Mouse (Mus musculus) E14TG2a.4 (cell line): ENCODE data around the gene Ube2m.

Source experiments
- H3K27me3 ChIP-seq: 2 replicates; pipeline ENCODE4 v1.6.1; 2014; ENCODE audit warnings: low read length, control low read depth; ENCODE audit not compliant: insufficient read depth
- H3K36me3 ChIP-seq: 2 replicates; pipeline ENCODE4 v1.6.1; 2014; ENCODE audit warnings: low read length, control low read depth; ENCODE audit not compliant: insufficient read depth
- H3K4me1 ChIP-seq: replicated peaks from 2 replicates; pipeline ENCODE4 v1.6.1; 2014; ENCODE audit warnings: low read depth, low read length, control low read depth
- H3K4me3 ChIP-seq: replicated peaks from 2 replicates; pipeline ENCODE4 v1.5.1; 2014; ENCODE audit warnings: mild to moderate bottlenecking, low read length
- H3K9me3 ChIP-seq: 2 replicates; pipeline ENCODE4 v1.6.1; 2014; ENCODE audit warnings: low read length, control low read depth
- CTCF ChIP-seq: conservative IDR thresholded peaks from 2 replicates; pipeline ENCODE4 v1.5.1; 2014; ENCODE audit warnings: low read length
- NANOG ChIP-seq: IDR thresholded peaks from 2 replicates; pipeline ENCODE4 v1.6.1; 2014; ENCODE audit warnings: borderline replicate concordance, low read length, mixed read lengths
- POU5F1 ChIP-seq: IDR thresholded peaks from 2 replicates; pipeline ENCODE4 v1.6.1; 2014; ENCODE audit warnings: low read length, borderline replicate concordance

Gene Ube2m

GRCm38 (mm10) chr7:13010005-13010908 is 27.8 kb downstream of the Ube2m start, which contains the start of gene Zbtb45:
Gene Zbtb45 (minus strand): TSS chr7:13010034.
- Histone ChIP-seq H3K4me3 (peak within 1 kb of the TSS; percentile 85), H3K9me3 (no peaks in the 10 kb centered on the region), H3K4me1 (peaks cover 70% of the 10 kb centered on the region), H3K36me3 (peaks cover 15% of the 10 kb centered on the region), H3K27me3 (no peaks in the 10 kb centered on the region)
- TF ChIP-seq POU5F1 (no peak), CTCF (no peak), NANOG (no peak)

DNA sequence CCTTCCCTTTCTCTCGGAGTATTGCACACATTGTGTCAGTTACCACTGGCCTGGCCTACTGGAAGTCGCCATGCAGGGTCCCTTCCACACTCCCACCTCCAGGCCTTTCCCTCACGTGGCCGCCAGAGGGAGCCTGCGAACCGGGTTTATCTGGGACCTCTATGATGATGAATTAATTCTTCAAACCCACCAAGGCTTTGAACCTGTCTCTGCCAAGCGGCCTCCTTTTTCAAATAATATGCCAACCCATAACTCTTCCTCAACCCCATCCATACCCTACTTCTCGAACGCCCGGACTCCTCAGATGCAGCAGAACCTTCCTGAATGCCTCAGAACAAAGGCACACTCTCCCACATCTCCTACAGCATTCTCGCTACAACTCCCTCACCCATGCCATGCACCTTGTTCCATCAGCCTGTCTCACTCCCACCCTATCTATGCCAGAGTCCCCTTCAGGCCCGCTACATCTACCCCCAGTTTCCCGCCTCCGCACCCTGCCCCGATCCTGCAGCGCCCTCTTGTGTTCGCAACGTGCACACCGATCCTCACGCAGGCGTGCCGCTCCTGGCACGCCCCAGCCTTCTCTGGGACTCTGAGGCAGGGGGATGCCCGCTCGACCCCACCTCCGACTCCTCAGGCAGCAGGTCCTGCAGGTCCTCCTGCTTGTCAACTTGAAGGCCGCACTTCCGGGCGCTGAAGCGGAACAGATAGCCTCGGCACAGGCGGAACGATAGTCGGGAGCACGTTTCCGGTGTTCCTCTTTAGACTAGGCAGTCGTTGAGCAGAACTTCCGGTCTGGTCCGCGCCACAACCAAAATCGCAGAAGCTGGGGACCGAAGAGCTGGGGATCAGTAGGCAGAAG is 28.7 kb downstream of the Ube2m start:
- TF ChIP-seq POU5F1 (no peak), CTCF (peak; percentile 93)
- H3K36me3 ChIP-seq: peaks cover 23% of the 10 kb centered on the region
- H3K4me1 ChIP-seq: peaks cover 73% of the 10 kb centered on the region
- H3K4me3 ChIP-seq: peak overlapping the region; percentile 85
- H3K9me3 ChIP-seq: no peaks in the 10 kb centered on the region
- H3K27me3 ChIP-seq: no peaks in the 10 kb centered on the region

DNA sequence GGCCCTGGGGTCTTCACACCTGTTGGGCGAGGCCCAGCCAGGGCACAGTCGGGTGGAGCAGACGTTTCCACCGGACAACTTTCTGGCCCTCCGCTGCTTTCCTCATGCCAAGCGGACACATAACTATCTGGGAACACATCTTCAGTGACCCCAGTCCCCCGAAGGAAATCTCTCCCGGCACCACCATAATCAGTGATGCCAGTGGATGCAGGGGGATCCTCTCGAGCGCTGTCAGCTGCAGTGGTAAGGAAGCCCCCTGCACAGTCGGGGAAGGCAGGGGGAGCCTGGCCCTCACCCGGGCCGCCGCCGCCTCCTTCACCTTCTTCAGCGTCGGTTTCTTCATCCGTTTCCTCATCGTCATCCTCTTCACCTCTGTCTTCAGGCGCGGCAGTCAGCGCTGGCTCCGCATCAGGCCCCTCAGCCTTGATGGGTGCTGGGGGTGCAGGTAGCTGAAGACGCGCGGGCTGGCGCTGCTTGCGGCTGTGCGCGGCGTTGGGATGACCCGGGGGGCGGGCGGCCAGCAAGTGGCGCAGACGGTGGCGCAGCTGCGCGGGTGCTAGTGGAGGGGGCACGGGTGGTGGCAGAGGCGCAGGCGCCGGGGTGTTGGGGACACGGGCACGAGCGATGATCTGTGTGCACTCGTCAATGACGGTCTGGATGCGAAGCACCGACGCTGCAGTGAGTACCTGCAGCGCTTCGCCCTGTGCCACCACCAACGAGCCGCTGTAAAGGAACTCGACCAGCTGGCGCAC is 30.6 kb downstream of the Ube2m start:
- Histone ChIP-seq H3K27me3 (no peaks in the 10 kb centered on the region), H3K9me3 (no peaks in the 10 kb centered on the region), H3K4me1 (peaks cover 63% of the 10 kb centered on the region), H3K4me3 (peak overlapping the region; percentile 85), H3K36me3 (peaks cover 30% of the 10 kb centered on the region)
- TF ChIP-seq POU5F1: no peak
- TF ChIP-seq CTCF: no peak
- TF ChIP-seq NANOG: no peak

DNA sequence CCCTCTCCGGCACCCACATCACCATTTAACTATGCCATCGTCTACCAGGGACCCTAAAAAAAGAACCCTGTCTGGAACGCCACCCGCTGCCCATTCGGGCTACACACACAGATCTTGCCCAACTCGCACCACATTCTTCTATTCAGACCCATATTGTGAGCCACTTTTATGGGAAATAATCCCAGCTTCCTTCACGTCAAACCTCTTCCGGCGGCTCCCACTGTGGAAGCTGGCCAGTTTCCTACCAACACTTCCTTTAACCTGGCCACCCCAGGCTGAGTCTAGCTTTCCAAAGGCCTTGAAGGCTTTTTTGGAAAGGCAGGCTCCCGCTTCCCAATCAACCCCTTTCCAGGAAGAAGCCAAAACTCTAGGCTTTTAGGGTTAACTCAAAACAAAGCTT is 31.5 kb downstream of the Ube2m start:
- H3K9me3 ChIP-seq: no peaks in the 10 kb centered on the region
- no peaks in the 10 kb centered on the region for H3K27me3 ChIP-seq
- H3K4me3 ChIP-seq: peak overlapping the region; percentile 85
- TF ChIP-seq NANOG: no peak
- no peak for TF ChIP-seq CTCF
- no peak for TF ChIP-seq POU5F1
- peaks cover 30% of the 10 kb centered on the region for H3K36me3 ChIP-seq
- peaks cover 53% of the 10 kb centered on the region for H3K4me1 ChIP-seq

DNA sequence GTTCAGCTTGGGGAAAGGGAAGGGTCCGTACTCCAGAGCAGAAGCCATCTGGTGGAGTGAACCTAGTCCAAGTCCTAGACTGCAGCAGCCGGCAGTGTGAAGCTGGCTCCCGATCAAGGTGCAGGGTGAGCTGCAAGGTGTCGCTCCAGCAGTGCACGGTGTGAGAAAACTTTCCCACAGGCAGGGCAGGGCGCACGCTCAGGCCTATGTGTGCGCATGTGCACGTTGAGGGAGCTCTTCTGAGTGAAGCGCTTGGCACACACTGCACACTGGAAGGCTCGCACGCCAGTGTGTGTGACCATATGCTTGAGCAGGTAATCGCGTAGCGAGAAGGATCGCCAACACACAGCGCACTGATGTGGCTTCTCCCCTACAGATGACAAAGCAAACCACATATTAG is 32.1 kb downstream of the Ube2m start:
- no peaks in the 10 kb centered on the region for H3K27me3 ChIP-seq
- peaks cover 30% of the 10 kb centered on the region for H3K36me3 ChIP-seq
- TF ChIP-seq POU5F1: no peak
- TF ChIP-seq NANOG: no peak
- TF ChIP-seq CTCF: no peak
- H3K4me3 ChIP-seq: peak overlapping the region; percentile 85
- peaks cover 48% of the 10 kb centered on the region for H3K4me1 ChIP-seq
- no peaks in the 10 kb centered on the region for H3K9me3 ChIP-seq

- no peaks in the 10 kb centered on the region for H3K27me3 ChIP-seq
- no peaks in the 10 kb centered on the region for H3K9me3 ChIP-seq
- TF ChIP-seq NANOG (no peak), POU5F1 (no peak), CTCF (no peak; the same call in 1 of the 2 replicates)
- H3K4me3 ChIP-seq: no peak overlapping the region
- H3K4me1 ChIP-seq: peaks cover 40% of the 10 kb centered on the region
- H3K36me3 ChIP-seq: peaks cover 30% of the 10 kb centered on the region
Measured at GRCm38 (mm10) chr7:13003380-13003779, 34.7 kb downstream of the Ube2m start.

- Histone ChIP-seq H3K27me3 (no peaks in the 10 kb centered on the region), H3K9me3 (no peaks in the 10 kb centered on the region), H3K36me3 (peaks cover 26% of the 10 kb centered on the region), H3K4me1 (peaks cover 35% of the 10 kb centered on the region), H3K4me3 (no peak overlapping the region)
- no peak for TF ChIP-seq CTCF
- TF ChIP-seq NANOG: no peak
- no peak for TF ChIP-seq POU5F1
Measured at GRCm38 (mm10) chr7:13001584-13001983, 36.5 kb downstream of the Ube2m start.

DNA sequence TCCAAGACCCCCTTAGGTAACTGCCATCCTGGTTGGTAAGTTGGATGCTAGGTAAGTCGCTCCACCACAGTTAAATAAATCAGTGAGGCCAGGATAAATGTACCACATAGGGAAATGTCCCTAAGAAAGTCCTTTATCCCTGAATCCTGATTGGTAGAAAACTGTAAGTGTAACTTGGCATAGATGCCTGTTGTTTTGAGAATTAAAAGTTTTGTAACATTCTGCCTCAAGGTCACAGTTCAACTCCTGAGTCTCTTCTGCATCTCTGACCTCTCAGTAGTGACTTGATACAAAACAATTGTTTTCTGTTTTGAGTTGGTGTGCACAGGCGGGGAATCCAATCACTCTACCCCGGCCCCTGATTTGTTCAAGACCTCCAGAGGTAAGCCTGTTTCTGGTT is 39.2 kb downstream of the Ube2m start, which contains the start of gene Trim28:
Gene Trim28, plus strand, starts transcription at position 264 of the 400 bp plus-strand sequence.
- TF ChIP-seq CTCF (no peak), POU5F1 (no peak), NANOG (no peak)
- H3K4me3 ChIP-seq: no peak within 1 kb of the TSS

More for the DNA sequence above, 39.2 kb downstream of the Ube2m start, which contains the start of gene Trim28:
- Histone ChIP-seq H3K4me1 (peaks cover 11% of the 10 kb centered on the region), H3K27me3 (no peaks in the 10 kb centered on the region), H3K9me3 (no peaks in the 10 kb centered on the region), H3K36me3 (peaks cover 2% of the 10 kb centered on the region)
